Mouse (Mus musculus) c-Kit-positive CD71-positive TER-119-positive erythroid progenitor cells, embryonic 14.5 days (primary cell): ENCODE measurements around the gene Sun3.

Experiments
- DNase-seq: peaks from one replicate; pipeline ENCODE4 v3.0.0-alpha.2; 2013; ENCODE audit warnings: low spot score

Gene Sun3

GRCm38 (mm10) chr11:9048703-9049060 lies at the start of gene Sun3:
Gene Sun3 (minus strand): TSS chr11:9048991.
- DNase-seq, result peak; percentile 6

- DNase-seq, result no peak
Measured at GRCm38 (mm10) chr11:9076444-9076843, 27.7 kb upstream of the Sun3 start.

GRCm38 (mm10) chr11:9060484-9060883 lies 11.7 kb upstream of the Sun3 start:
- no peak for DNase-seq

- DNase-seq, result no peak
Measured at GRCm38 (mm10) chr11:9060029-9060428, 11.2 kb upstream of the Sun3 start.

DNA sequence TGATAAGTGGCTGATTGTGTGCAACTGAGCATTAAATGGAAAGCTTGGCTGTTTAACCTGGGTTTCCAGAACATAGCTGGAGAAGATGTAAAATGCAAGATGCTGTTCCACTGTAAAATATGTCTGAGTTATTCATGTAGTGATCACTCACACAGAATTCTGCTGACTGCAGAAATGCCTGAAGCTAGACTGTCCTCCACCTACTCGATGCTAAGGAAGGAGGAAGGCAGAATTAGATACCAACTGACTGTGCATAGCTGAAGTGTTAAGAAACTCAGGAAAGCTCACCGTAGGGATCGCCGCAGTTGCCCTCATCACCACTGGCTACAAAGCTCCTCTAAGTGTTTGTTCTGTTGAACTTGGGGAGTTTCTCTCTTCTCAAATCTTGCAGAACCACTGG lies 8.9 kb upstream of the Sun3 start:
- no peak for DNase-seq

GRCm38 (mm10) chr11:9056937-9057336 lies 8.1 kb upstream of the Sun3 start:
- DNase-seq, result no peak

GRCm38 (mm10) chr11:9051895-9052294 lies 3.1 kb upstream of the Sun3 start:
- no peak for DNase-seq

GRCm38 (mm10) chr11:9050241-9050640 lies 1.4 kb upstream of the Sun3 start:
- DNase-seq, result no peak

DNA sequence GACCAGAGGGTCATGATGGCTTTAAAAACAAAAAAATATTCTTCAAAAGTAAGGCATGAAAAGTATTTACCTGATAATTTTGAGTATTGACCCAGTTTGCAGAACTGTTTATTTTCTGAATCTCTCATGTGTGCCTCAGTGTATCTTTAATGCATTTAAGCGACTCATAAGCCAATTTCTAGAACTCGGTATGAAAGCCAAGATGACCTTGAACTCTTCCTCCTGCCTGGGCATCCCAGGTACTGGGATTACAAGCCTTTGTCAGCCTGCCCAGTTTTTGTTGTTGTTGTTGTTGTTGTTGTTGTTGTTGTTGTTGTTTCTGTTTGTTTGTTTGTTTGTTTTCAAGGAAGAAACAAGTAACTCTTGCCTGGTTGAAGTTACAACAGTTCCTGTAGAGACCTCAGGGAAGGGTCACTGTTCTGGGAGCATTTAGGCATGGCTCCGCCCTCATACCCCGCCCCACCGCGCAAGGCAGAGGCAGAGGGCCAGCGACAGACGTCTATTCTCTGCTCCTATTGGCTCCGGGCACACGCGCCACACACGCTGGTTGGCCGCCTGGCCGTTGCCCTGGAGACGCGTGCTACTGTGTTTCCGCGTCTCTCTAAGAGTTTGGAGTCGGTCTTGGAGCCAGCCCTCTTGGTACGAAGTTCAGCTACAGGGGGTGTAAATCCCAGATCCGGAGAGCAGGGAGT lies 634 bp downstream of the Sun3 start, which contains the start of gene Gm11992:
Gene Gm11992 (plus strand): TSS at position 584 of the 692 bp plus-strand sequence.
- peak; percentile 60 for DNase-seq

- no peak for DNase-seq
Measured at GRCm38 (mm10) chr11:9047044-9047443, 1.7 kb downstream of the Sun3 start.

- DNase-seq, result no peak
Measured at GRCm38 (mm10) chr11:9046546-9046945, 2.2 kb downstream of the Sun3 start.

- no peak for DNase-seq
Measured at GRCm38 (mm10) chr11:9031530-9031929, 17.3 kb downstream of the Sun3 start.

DNA sequence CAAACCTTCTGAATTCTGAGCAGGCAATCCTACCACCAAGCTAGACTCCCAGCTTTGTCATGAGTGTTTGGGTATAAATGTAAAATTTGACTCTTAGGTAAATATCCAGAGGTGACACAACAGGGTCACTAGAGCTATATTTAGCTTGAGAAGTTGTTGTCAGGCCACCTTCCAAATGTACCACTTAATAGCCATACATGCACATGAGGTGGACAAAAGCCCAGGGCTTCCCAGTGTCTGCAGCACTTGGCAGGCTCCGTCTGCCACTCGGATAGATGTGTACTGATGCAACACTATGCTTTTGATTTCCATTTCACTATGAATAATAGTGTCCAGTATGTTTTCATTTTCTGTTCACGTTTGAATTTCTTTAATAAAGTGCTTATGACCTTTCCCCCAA lies 23.6 kb downstream of the Sun3 start:
- no peak for DNase-seq

DNA sequence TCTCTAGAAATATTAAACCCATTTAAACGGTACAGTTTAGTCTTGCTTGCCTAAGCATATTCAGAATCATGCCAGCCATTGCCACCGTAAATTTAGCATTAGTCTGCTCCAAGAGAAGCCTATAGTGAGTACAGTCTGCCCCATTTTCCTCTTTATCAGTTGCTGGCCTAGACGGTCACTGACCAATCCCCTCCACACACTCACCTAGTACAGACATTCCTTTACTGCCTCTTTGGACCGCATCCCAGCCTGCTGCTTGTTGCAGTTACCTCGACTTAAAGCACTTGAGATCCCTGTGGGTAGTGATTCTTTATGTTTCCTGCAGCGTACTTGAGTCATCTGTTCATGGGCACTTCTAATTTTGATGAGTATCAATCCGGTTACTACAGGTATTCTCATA lies 24.0 kb downstream of the Sun3 start:
- no peak for DNase-seq

- DNase-seq, result no peak
Measured at GRCm38 (mm10) chr11:9020207-9020606, 28.6 kb downstream of the Sun3 start.

- no peak for DNase-seq
Measured at GRCm38 (mm10) chr11:9018491-9019267, 30.1 kb downstream of the Sun3 start.

- no peak for DNase-seq
Measured at GRCm38 (mm10) chr11:9014740-9015139, 34.1 kb downstream of the Sun3 start.

DNA sequence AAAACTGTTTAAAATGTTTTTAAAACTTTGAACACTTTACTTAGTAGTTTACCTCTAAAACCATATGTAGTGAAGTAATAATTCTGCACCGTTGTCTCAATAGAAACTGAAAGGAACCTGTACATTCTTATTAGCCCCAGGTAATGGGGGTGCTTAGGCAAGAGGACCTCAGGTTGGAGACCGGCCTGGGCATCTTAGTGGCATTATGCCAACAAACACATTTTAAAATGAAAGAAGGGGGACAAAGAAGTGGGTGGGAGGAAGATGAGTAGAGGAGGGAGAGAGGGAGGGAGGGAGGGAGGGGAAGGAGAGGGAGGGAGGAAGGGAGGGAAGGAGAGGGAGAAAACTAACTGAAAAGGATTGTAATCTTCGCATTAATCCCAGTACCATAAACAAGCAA lies 37.4 kb downstream of the Sun3 start:
- no peak for DNase-seq

GRCm38 (mm10) chr11:9010853-9011339 lies 37.9 kb downstream of the Sun3 start, which contains the start of gene Hus1:
Gene Hus1 (minus strand): TSS chr11:9011191.
- peak; percentile 82 for DNase-seq

GRCm38 (mm10) chr11:9010416-9010815 lies 38.4 kb downstream of the Sun3 start:
- DNase-seq, result peak; percentile 42

- DNase-seq, result no peak
Measured at GRCm38 (mm10) chr11:9008761-9009160, 40.0 kb downstream of the Sun3 start.

- DNase-seq, result no peak
Measured at GRCm38 (mm10) chr11:8988084-8988483, 60.7 kb downstream of the Sun3 start.

- DNase-seq, result no peak
Measured at GRCm38 (mm10) chr11:8986058-8986457, 62.7 kb downstream of the Sun3 start.
